12 mouse cellular contexts compared by ENCODE assay signal in genomic region chrX:8099435-8099834, GRCm38 (mm10).
"Had no signal": no experiment of that assay in that cellular context is flagged by ENCODE, and none has a peak within 500 bp of the region (broad histone marks: within the 10 kb centered on the region; RNA-seq: fewer than 3 reads in every experiment).

No protein-coding gene starts in this region.

- H3K4me2 ChIP-seq: lung, embryonic 15.5 days; neural tube, embryonic 12.5 days had no signal

- H3K4me3 ChIP-seq: left cerebral cortex, adult 2 months; limb, embryonic 10.5 days; lung, embryonic 15.5 days; myocyte; neural tube, embryonic 12.5 days had no signal

- DNase-seq: kidney, adult 2 months; kidney, postnatal 25 days; lung, postnatal 14 days; midbrain, embryonic 14.5 days; retina, postnatal 1 day; right cerebral cortex, postnatal 4 days; thymus, postnatal 36 days had no signal

- H3K4me1 ChIP-seq: neural tube, embryonic 12.5 days had no signal

- H3K27ac ChIP-seq: left cerebral cortex, adult 2 months; limb, embryonic 10.5 days; lung, embryonic 15.5 days; neural tube, embryonic 12.5 days had no signal

- H3K36me3 ChIP-seq: limb, embryonic 10.5 days; lung, embryonic 15.5 days; neural tube, embryonic 12.5 days had no signal

- H3K27me3 ChIP-seq: lung, embryonic 15.5 days; neural tube, embryonic 12.5 days had no signal

- H3K9ac ChIP-seq: lung, embryonic 15.5 days; neural tube, embryonic 12.5 days had no signal

- H3K9me3 ChIP-seq: limb, embryonic 10.5 days; lung, embryonic 15.5 days; neural tube, embryonic 12.5 days had no signal
